Mouse (Mus musculus) 416B (cell line): ENCODE results near the gene Olfr1564.
"Not testable (repeated sequence)": the region's sequence is repeated elsewhere in the genome, so short reads cannot be mapped to it uniquely, and the experiment has no call there.

Experiments used
- DNase-seq: peaks from one replicate; pipeline ENCODE4 v3.0.0; 2011; ENCODE audit warnings: low read depth

Gene Olfr1564

DNA sequence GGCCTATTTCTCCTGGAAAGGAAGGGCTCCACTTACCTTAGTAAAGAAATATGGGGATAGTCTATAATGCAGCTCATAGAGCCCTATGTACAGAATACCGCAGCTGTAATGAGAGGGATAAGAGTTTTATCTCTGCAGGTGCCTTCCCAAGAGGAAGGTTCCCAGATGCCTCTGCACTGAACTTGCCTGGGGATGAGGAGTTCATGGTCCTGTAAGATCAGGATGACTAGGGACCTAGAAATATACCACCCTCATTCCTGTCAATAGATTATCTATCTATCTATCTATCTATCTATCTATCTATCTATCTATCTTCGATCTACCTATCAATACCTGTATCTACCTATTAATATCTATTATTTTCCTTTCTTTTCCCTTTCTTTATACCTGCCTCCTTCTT, at the start of gene Olfr1564:
Olfr1564 (minus strand) TSS at position 101 of the 400 bp plus-strand sequence.
- no peak for DNase-seq

GRCm38 (mm10) chr17:33268907-33269306, 47.4 kb upstream of the Olfr1564 start:
- DNase-seq: no peak

- DNase-seq: no peak
These were observed 42.9 kb upstream of the Olfr1564 start, which contains the start of gene Olfr63 for GRCm38 (mm10) chr17:33264376-33264775. Gene Olfr63, plus strand, starts transcription at chr17:33264676.

DNA sequence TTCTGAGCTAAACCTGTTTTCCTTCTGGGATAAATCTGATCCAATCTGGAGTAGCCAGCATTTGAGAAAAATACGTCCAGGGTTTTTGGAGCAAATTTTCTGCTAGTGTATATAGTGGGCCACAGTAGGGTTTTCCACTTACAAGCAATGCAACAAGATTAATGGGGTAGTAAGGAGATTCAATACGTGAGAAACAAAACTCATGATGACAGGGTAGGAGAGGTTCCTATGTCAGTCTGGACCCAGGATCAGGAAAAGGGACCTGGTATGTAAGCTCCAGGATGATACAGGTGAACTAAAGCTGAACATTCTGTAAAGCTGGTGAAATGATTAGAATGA, 33.8 kb upstream of the Olfr1564 start:
- DNase-seq: not testable (repeated sequence)

DNA sequence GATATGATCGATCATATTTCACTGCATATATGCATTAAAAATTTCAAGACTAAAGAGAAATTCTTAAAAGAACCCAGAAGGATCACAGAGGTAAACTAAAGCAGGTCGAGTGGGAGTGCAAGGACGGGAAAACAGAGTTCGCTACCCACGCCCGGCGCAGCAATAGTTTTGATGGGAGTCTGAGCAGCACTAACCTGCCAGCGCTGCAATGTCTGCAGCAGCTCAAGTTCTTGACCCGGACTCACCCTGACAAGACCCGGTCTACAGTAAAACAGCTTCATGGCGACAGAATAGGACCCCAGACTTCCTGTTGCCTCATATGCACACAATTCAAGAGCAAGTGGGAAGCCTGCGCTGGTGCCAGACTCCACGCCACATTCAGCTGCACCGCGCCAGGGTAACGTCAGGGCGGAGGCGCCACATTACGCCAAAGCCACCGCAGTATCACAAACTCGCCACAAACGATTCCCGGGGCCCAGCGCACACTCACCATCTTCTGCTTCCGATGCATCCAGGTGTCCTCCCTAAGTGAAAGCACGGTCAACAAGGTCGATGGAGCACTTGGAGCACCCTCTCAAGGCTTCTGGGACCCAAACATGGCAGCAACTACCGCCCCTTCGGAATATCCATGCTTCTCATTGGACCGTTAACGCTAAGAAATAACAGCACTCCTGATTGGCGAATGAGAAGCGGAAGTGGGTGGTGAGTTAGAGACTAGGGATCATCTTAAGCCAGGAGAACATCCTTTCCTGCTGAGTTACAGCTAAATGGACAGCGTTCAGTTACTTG, 33.2 kb upstream of the Olfr1564 start, which contains the start of gene Zfp955a:
Zfp955a (minus strand) TSS at position 616 of the 789 bp plus-strand sequence.
- DNase-seq: not testable (repeated sequence)

- DNase-seq: not testable (repeated sequence)
These were observed 15.2 kb upstream of the Olfr1564 start for GRCm38 (mm10) chr17:33236646-33237045.

- DNase-seq: not testable (repeated sequence)
These were observed 30.5 kb downstream of the Olfr1564 start, which contains the start of gene Olfr239 for GRCm38 (mm10) chr17:33191002-33191401. Gene Olfr239, plus strand, starts transcription at chr17:33191302.

DNA sequence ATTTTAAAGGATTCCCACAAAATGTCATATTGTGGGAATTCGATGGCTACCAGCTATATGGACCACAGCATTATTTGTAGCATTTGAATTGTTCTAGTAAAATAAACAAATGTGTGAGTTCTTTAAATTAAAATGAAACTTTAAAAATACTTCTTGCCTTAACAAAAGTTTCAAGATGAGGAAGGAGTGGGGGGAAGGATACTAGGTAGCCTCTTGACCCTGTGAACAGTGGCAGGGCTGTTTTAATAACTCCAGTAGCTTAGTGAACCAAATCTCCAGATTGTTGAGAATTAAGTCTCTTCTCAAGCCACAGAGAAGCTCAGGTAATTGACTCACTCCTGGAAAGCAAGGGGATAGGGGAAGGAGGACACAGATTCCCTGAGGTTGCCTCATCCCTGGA, 53.3 kb downstream of the Olfr1564 start, which contains the start of gene Olfr55:
Olfr55 (plus strand) TSS at position 301 of the 400 bp plus-strand sequence.
- not testable (repeated sequence) for DNase-seq
